In genomic region chr4:122923392-122924344, GRCm38 (mm10) we compare ENCODE assay signal across 16 mouse cellular contexts. TPM values are rescaled to one million over a fixed set of nuclear protein-coding genes. Genes with fewer than 3 reads are reported as not detected.
A peak's percentile ranks its signal among the peaks of the same experiment; 100 is the strongest.
DNase-seq lines count a peak whose midpoint lies in the region; ATAC-seq and TF ChIP-seq lines count a peak whose summit lies in the region.
"Had no signal": no experiment of that assay in that cellular context is flagged by ENCODE, and none has a peak within 500 bp of the region (broad histone marks: within the 10 kb centered on the region; RNA-seq: fewer than 3 reads in every experiment).

No protein-coding gene starts in this region.

- no peak overlapping the region for H3K9ac ChIP-seq in MEL (ENCODE audit: control insufficient read depth, low read depth, low read length, poor library complexity, severe bottlenecking)
- no peak overlapping the region for H3K9ac ChIP-seq in kidney, embryonic 16.5 days (replicated peaks; ENCODE audit: low read length)
- no peak overlapping the region for H3K9ac ChIP-seq in neural tube, embryonic 15.5 days (replicated peaks)
- H3K9ac ChIP-seq: embryonic facial prominence, embryonic 13.5 days; limb, embryonic 13.5 days; lung, embryonic 15.5 days had no signal

- H3K4me1 ChIP-seq in MEL (ENCODE audit: control insufficient read depth in 1 of 2, insufficient read depth in 2 of 2, low read length in 2 of 2), result peaks cover 0 to 2% of the 10 kb centered on the region in 2 experiments; a peak in 1 of 4 replicates
- no peaks in the 10 kb centered on the region for H3K4me1 ChIP-seq in kidney, embryonic 16.5 days (ENCODE audit: insufficient read depth, low read length)
- no peaks in the 10 kb centered on the region for H3K4me1 ChIP-seq in neural tube, embryonic 15.5 days
- H3K4me1 ChIP-seq: embryonic facial prominence, embryonic 13.5 days; limb, embryonic 13.5 days; lung, embryonic 15.5 days had no signal

- no peak overlapping the region for H3K4me2 ChIP-seq in kidney, embryonic 16.5 days (replicated peaks; ENCODE audit: low read depth, low read length)
- H3K4me2 ChIP-seq in neural tube, embryonic 15.5 days, result no peak overlapping the region
- H3K4me2 ChIP-seq: embryonic facial prominence, embryonic 13.5 days; limb, embryonic 13.5 days; lung, embryonic 15.5 days had no signal

- no peak for TF ChIP-seq POLR2A in MEL (IDR thresholded peaks at IDR 0.05; ENCODE audit: control insufficient read depth in 1 of 2, insufficient read depth in 1 of 2, low read depth in 1 of 2, low read length in 2 of 2, poor library complexity in 1 of 2)

- H3K27me3 ChIP-seq in MEL (ENCODE audit: control insufficient read depth in 1 of 2, insufficient read depth in 2 of 2, low read length in 2 of 2), result 0 out of 4 replicates have a peak, but pooled peaks cover 0 to 1% of the 10 kb centered on the region in 2 experiments
- no peaks in the 10 kb centered on the region for H3K27me3 ChIP-seq in kidney, embryonic 16.5 days (ENCODE audit: insufficient read depth, low read length)
- no peaks in the 10 kb centered on the region for H3K27me3 ChIP-seq in neural tube, embryonic 15.5 days (replicated peaks)
- H3K27me3 ChIP-seq: embryonic facial prominence, embryonic 13.5 days; limb, embryonic 13.5 days; lung, embryonic 15.5 days had no signal

- no peak overlapping the region for H3K4me3 ChIP-seq in MEL (ENCODE audit: control insufficient read depth in 1 of 2, insufficient read depth in 1 of 2, low read depth in 2 of 2, low read length in 2 of 2)
- H3K4me3 ChIP-seq in kidney, embryonic 16.5 days (ENCODE audit: low read length), result no peak overlapping the region
- no peak overlapping the region for H3K4me3 ChIP-seq in neural tube, embryonic 15.5 days (replicated peaks)
- H3K4me3 ChIP-seq: embryonic facial prominence, embryonic 13.5 days; limb, embryonic 13.5 days; lung, embryonic 15.5 days had no signal

- H3K27ac ChIP-seq in MEL (ENCODE audit: control insufficient read depth, low read depth, low read length), result no peak overlapping the region
- H3K27ac ChIP-seq in kidney, embryonic 16.5 days (ENCODE audit: low read length), result peak overlapping the region; percentile 22; the same call in 1 of the 2 replicates
- no peak overlapping the region for H3K27ac ChIP-seq in neural tube, embryonic 15.5 days (replicated peaks)
- H3K27ac ChIP-seq: embryonic facial prominence, embryonic 13.5 days; limb, embryonic 13.5 days; lung, embryonic 15.5 days had no signal

- no peaks in the 10 kb centered on the region for H3K36me3 ChIP-seq in MEL (ENCODE audit: control insufficient read depth in 1 of 2, insufficient read depth in 2 of 2, low read length in 2 of 2)
- no peaks in the 10 kb centered on the region for H3K36me3 ChIP-seq in kidney, embryonic 16.5 days (ENCODE audit: insufficient read depth, low read length)
- no peaks in the 10 kb centered on the region for H3K36me3 ChIP-seq in neural tube, embryonic 15.5 days
- H3K36me3 ChIP-seq: embryonic facial prominence, embryonic 13.5 days; limb, embryonic 13.5 days; lung, embryonic 15.5 days had no signal

- H3K79me2 ChIP-seq in MEL (ENCODE audit: control insufficient read depth, insufficient read depth, low read length, poor library complexity), result no peaks in the 10 kb centered on the region

- WGBS in kidney, embryonic 16.5 days, result 77% methylated on average over 15 of the region's 15 CpGs
- 88% methylated on average over 15 of the region's 15 CpGs for WGBS in neural tube, embryonic 15.5 days

- no peaks in the 10 kb centered on the region for H3K9me3 ChIP-seq in MEL (replicated peaks; ENCODE audit: insufficient read depth, low read length)
- no peaks in the 10 kb centered on the region for H3K9me3 ChIP-seq in kidney, embryonic 16.5 days (ENCODE audit: low read length)
- no peaks in the 10 kb centered on the region for H3K9me3 ChIP-seq in neural tube, embryonic 15.5 days (replicated peaks)
- H3K9me3 ChIP-seq: embryonic facial prominence, embryonic 13.5 days; limb, embryonic 13.5 days; lung, embryonic 15.5 days had no signal

- TF ChIP-seq RAD21 in MEL (IDR thresholded peaks at IDR 0.05; ENCODE audit: low read depth, low read length), result no peak

- TF ChIP-seq EP300 in MEL (IDR thresholded peaks at IDR 0.05; ENCODE audit: low read depth in 1 of 2, low read length in 2 of 2), result no peak

- no peak for TF ChIP-seq CTCF in MEL (IDR thresholded peaks at IDR 0.05 in 2 of 3, conservative IDR thresholded peaks at IDR 0.05 in 1 of 3; ENCODE audit: control insufficient read depth in 1 of 3, insufficient read depth in 1 of 3, low read depth in 2 of 3, low read length in 3 of 3, poor library complexity in 1 of 3, severe bottlenecking in 1 of 3)

- peak; percentile 26 to 47 for DNase-seq in heart, adult 9 months (ENCODE audit: low spot score in 2 of 2)
- DNase-seq in heart, postnatal 4 days, result no peak
- peak; percentile 26 for DNase-seq in MEL (ENCODE audit: low read depth, low spot score)
- no peak for DNase-seq in T-cell, adult 2 months (ENCODE audit: low spot score)
- DNase-seq: cerebellum, postnatal 14 days; right cerebral cortex, postnatal 14 days had no signal

- ATAC-seq in common myeloid progenitor, adult 5-6 weeks (replicated peaks; ENCODE audit: low read depth, poor library complexity, severe bottlenecking), result peak; percentile 75
- ATAC-seq in kidney, embryonic 16.5 days (ENCODE audit: low FRiP score, low TSS enrichment), result peak; percentile 92
- ATAC-seq in neural tube, embryonic 15.5 days (ENCODE audit: low FRiP score), result no peak
- no peak for ATAC-seq in activated CD4-positive, CD25-positive, alpha-beta regulatory T cell, adult 4 months
- ATAC-seq: forebrain, embryonic 16.5 days; inflammation-experienced regulatory T-cells, adult 6 months; midbrain, embryonic 16.5 days had no signal

TF ChIP-seq in MEL, 35 proteins besides CTCF, POLR2A, EP300 and RAD21:
- no peak for TF ChIP-seq JUND (IDR thresholded peaks at IDR 0.05; ENCODE audit: low read depth, low read length)
- no peak for TF ChIP-seq MYC (IDR thresholded peaks at IDR 0.05; ENCODE audit: low read depth, low read length)
- TF ChIP-seq SIN3A (IDR thresholded peaks at IDR 0.05; ENCODE audit: low read length), result no peak
- TF ChIP-seq HCFC1 (IDR thresholded peaks at IDR 0.05; ENCODE audit: low read depth, low read length), result no peak
- no peak for TF ChIP-seq MEF2A (IDR thresholded peaks at IDR 0.05; ENCODE audit: extremely low read depth, insufficient replicate concordance, low read depth, low read length, poor library complexity, severe bottlenecking)
- TF ChIP-seq MYB (IDR thresholded peaks at IDR 0.05; ENCODE audit: low read depth, low read length), result no peak
- TF ChIP-seq MAZ (IDR thresholded peaks at IDR 0.05; ENCODE audit: low read depth, low read length), result no peak
- no peak for TF ChIP-seq TBP (IDR thresholded peaks at IDR 0.05; ENCODE audit: low read depth, low read length)
- no peak for TF ChIP-seq KAT2A (conservative IDR thresholded peaks at IDR 0.05; ENCODE audit: low read depth, low read length)
- no peak for TF ChIP-seq SMC3 (IDR thresholded peaks at IDR 0.05; ENCODE audit: low read depth, low read length)
TF ChIP-seq in MEL: peak in this region for 0.

RNA-seq across cellular contexts. Expression of gene Mfsd2a, which starts 37.3 kb away (rescaled TPM):
- under 1 TPM; 0.14 to 0.20 TPM for total RNA-seq in heart, postnatal 4 days (2021)
- total RNA-seq in MEL (2012; rRNA removed), result 8.4 and 14.3 TPM in 2 replicates
- 1 to 10 TPM in 1 of 2 experiments, not detected in 1; 8.8 TPM for polyA plus RNA-seq in MEL (2012; ENCODE audit: insufficient read depth in 1 of 2, insufficient read length in 2 of 2, low read depth in 1 of 2, low replicate concordance in 2 of 2, missing spikeins in 1 of 2)
- not detected in 2 replicates for total RNA-seq in common myeloid progenitor, adult 5-6 weeks (2017)
- 3.1 and 3.4 TPM in 2 replicates for polyA plus RNA-seq in kidney, embryonic 16.5 days (2015; fragmentation: Nextera tagmentation; extraction: Ambion mirVana)
- polyA plus RNA-seq in neural tube, embryonic 15.5 days (2015; fragmentation: Nextera tagmentation; extraction: Ambion mirVana), result 23.3 and 29.3 TPM in 2 replicates
- 1 to 10 TPM; 1.3 to 1.6 TPM for polyA plus RNA-seq in activated CD4-positive, CD25-positive, alpha-beta regulatory T cell, adult 4 months (2017; shearing (Covaris generic))

RNA-seq across cellular contexts. Expression of gene Cap1, which starts 37.8 kb away (rescaled TPM):
- 10 to 100 TPM; 88.9 to 90.8 TPM for total RNA-seq in heart, postnatal 4 days (2021)
- total RNA-seq in MEL (2012; rRNA removed), result 68.3 and 82.3 TPM in 2 replicates
- polyA plus RNA-seq in MEL (2012; ENCODE audit: insufficient read depth in 1 of 2, insufficient read length in 2 of 2, low read depth in 1 of 2, low replicate concordance in 2 of 2, missing spikeins in 1 of 2), result 100 to 1,000 TPM in 1 of 2 experiments, not detected in 1; 134 TPM
- total RNA-seq in common myeloid progenitor, adult 5-6 weeks (2017), result 114 and 153 TPM in 2 replicates
- polyA plus RNA-seq in kidney, embryonic 16.5 days (2015; fragmentation: Nextera tagmentation; extraction: Ambion mirVana), result 79.7 and 90.2 TPM in 2 replicates
- 73.5 and 78.6 TPM in 2 replicates for polyA plus RNA-seq in neural tube, embryonic 15.5 days (2015; fragmentation: Nextera tagmentation; extraction: Ambion mirVana)
- 100 to 1,000 TPM; 373 to 385 TPM for polyA plus RNA-seq in activated CD4-positive, CD25-positive, alpha-beta regulatory T cell, adult 4 months (2017; shearing (Covaris generic))

Comparison
In these comparisons a context has a peak if more than half of its experiments do, and no peak if none do; other contexts are left out.
1. DNase-seq: peak in heart, adult 9 months (2 of 2) and MEL (single experiment); none in heart, postnatal 4 days (single experiment) and T-cell, adult 2 months (single experiment).
2. ATAC-seq: peak in common myeloid progenitor, adult 5-6 weeks (single experiment) and kidney, embryonic 16.5 days (single experiment); none in neural tube, embryonic 15.5 days (single experiment) and activated CD4-positive, CD25-positive, alpha-beta regulatory T cell, adult 4 months (single experiment).